Mouse (Mus musculus): Measurements from ENCODE around the gene Zfp954. TPM values are rescaled to one million over a fixed set of nuclear protein-coding genes. Genes with fewer than 3 reads are reported as not detected.
"Not testable (repeated sequence)": the region's sequence is repeated elsewhere in the genome, so short reads cannot be mapped to it uniquely, and the experiment has no call there.

The Zfp954 gene
- total RNA-seq (2021), result 10 to 100 TPM; 10.6 to 10.8 TPM
- long read RNA-seq, experiment 1, transcript Zfp954-201 (5 exons, 2,042 nt), result major isoform, 16 of 18 reads
- long read RNA-seq, experiment 1, partial matches to known transcripts, result 0 of 18 reads
- long read RNA-seq, experiment 1, other reads (novel, unspliced or antisense), result 2 of 18 reads
- long read RNA-seq, experiment 2, transcript Zfp954-201 (5 exons, 2,042 nt), result major isoform, 14 of 18 reads
- long read RNA-seq, experiment 2, partial matches to known transcripts, result 1 of 18 reads
- long read RNA-seq, experiment 2, other reads (novel, unspliced or antisense), result 3 of 18 reads

DNA sequence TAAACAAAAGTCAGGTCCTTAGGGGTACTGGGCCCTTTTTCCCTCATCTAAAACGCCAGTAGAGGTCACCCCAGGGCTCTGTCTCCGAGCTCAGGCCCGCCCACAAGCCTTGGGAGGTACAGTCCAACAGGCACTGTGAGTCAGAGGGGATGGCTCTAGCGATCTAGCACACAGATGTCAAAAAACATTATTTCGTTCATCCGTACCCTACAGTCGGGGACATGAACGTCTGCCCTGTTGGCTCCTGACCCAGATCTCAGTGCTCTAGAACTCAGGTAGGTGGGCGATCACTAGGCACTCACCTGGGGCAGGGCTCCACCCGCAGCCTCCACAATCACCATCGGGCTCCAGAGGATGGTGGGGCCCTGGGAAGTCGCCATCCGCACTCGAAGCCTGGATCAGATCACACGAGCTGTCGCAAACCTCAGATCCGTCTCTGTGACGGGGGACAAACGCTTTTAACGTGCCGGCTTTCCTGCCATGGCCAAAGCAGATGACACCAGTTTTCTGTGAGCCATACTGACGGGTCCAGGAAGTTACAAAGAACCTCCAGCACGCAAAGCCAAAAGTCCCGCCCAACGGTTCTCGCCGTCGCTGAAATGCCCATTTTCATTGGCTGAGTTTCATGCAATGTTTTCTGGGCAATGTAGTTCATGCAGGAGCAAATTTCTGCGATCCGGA, at the start of gene Zfp954:
Zfp954 (minus strand) TSS at position 568 of the 681 bp plus-strand sequence.
- DNase-seq (ENCODE audit: low spot score in 2 of 2), result peak; percentile 34 to 58

- DNase-seq (ENCODE audit: low spot score in 2 of 2), result no peak
Measured at GRCm38 (mm10) chr7:7145991-7146608, 24.8 kb upstream of the Zfp954 start.

DNA sequence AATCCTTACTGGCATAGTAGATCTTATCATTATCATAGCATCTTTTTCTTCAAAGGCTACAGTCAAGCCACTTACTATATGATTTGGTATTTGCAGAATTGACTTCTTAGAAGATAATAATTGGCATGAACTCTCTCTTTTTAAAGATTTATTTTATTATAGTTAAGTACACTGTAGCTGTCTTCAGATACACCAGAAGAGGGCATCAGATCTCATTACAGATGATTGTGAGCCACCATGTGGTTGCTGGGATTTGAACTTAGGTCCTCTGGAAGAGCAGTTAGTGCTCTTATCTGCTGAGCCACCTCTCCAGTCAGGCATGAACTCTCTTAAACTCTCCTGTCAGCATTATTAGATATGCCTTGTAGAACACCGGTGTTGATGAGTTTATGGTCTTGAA, 22.9 kb upstream of the Zfp954 start:
- no peak for DNase-seq (ENCODE audit: low spot score in 2 of 2)

DNA sequence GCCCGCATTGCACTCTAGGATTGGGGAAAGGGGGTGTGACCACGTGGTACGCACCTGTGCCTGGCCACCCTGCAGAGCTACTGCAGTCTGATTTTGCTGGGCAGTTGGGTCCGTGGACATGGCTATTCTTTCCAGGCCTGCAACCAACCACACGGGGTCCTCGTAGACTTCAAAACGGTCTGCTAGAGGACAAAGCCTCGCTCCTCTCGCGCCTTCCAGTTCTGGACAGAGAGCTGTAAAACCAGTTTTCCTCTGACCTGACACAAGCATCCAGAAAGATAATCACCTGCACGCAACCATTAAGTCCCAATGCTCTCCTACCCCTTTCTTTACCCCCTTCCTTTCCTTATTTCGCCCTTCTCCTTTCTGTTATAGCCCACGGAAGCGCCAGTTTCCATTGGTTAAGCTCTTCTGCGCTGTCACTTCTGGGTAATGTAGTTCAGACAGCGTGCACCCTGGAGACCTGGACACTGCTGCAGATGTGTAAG, 15.1 kb upstream of the Zfp954 start, which contains the start of gene Zfp773:
Zfp773 (minus strand) TSS at position 377 of the 488 bp plus-strand sequence.
- DNase-seq (ENCODE audit: low spot score in 2 of 2), result peak in 1 of 2 experiments; percentile 14

DNA sequence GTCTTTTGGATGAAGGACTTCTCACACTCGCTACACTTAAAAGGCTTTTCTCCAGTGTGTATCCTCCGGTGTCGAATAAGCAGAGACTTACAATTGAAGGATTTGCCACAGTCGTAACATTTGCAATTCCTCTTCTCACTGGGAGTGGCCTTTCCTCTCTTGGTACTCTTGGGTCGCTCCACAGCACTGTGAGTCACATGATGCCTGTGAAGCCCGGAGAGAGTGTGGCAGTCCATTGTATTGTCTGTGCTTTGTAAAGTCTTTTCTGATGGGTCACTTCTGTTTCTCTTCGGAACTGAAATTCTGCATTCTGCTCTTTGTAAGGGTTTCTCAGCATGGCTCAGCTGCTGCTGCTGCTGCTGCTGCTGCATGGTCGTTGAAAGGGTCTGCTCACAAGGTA, 11.5 kb upstream of the Zfp954 start:
- no peak for DNase-seq (ENCODE audit: low spot score in 2 of 2)

DNA sequence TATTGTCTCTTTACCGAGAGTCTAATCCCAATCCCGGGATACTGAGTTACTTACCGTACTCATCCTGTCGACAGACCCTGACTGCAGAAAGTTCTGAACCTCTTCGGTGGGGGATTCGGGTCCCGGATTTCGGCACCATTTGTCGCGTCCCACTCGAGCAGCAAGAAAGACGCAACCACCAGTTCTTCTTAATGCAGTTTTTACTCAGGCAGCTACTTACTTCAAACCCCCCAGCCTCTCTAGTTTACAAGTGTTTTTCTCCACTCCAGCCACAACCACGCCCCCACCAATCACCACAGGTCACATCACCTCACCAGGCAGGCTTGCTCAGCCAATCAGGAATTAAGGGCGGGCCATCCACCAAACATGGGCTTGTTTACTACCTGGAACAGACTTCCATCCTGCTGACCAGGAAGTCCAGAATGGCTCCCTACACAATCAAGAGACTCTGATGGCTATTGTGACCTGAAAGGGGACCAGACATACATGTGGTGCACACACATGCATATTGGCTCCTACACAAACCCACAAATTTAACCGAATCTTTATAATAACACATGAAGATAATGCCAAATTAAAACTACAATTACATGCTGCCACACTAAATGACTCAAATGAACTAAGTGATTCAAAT, 9.3 kb upstream of the Zfp954 start:
- DNase-seq (ENCODE audit: low spot score in 2 of 2), result not testable (repeated sequence)

- DNase-seq (ENCODE audit: low spot score in 2 of 2), result no peak
Measured at GRCm38 (mm10) chr7:7121602-7121980, 303 bp upstream of the Zfp954 start.

DNA sequence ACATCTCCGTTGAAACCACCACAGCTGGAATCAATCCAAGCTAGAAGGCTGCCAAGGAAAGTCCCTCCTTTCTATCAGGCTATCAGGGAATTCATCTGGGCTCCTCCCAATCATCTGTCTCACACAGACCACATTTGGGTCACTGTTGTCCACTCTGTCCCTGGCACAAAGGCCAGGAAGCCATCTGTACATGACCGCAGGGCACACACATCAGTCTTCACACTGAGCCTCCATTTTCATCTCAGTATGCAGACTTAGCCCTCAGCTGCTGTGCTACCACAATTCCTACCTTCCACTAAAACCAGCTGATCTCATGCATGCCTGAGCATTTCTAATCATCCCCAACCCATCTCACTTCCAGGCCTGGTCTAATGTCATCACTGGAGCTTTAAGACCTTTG, 2.8 kb downstream of the Zfp954 start:
- DNase-seq (ENCODE audit: low spot score in 2 of 2), result no peak

GRCm38 (mm10) chr7:7108501-7108900, 12.8 kb downstream of the Zfp954 start:
- no peak for DNase-seq (ENCODE audit: low spot score in 2 of 2)

Other genes with a start within 250 kb of the Zfp954 start
- not detected for gene Aurkc, start 126.2 kb downstream of the Zfp954 start, total RNA-seq (2021)
- under 1 TPM; 0.87 to 0.93 TPM for gene Zfp773, start 15.3 kb upstream of the Zfp954 start, total RNA-seq (2021)
- gene Zfp418, start 49.8 kb upstream of the Zfp954 start, total RNA-seq (2021), result 1 to 10 TPM; 2.4 to 3.0 TPM
- 1 to 10 TPM; 6.0 to 6.4 TPM for gene Zfp772, start 88.5 kb upstream of the Zfp954 start, total RNA-seq (2021)
- under 1 TPM; 0.70 to 0.90 TPM for gene Vmn2r29, start 125.8 kb upstream of the Zfp954 start, total RNA-seq (2021)
- 1 to 10 TPM; 2.8 to 3.0 TPM for gene Gm45844, start 156.8 kb upstream of the Zfp954 start, total RNA-seq (2021)
- gene Clcn4, start 179.4 kb upstream of the Zfp954 start, total RNA-seq (2021), result 10 to 100 TPM; 55.6 to 60.7 TPM
- gene Vmn2r30, start 216.1 kb upstream of the Zfp954 start, total RNA-seq (2021), result under 1 TPM; 0.54 to 0.64 TPM